Mouse (Mus musculus): Measurements from ENCODE around the gene Mecp2. TPM values are rescaled to one million over a fixed set of nuclear protein-coding genes. Genes with fewer than 3 reads are reported as not detected.
"Not testable (repeated sequence)": the region's sequence is repeated elsewhere in the genome, so short reads cannot be mapped to it uniquely, and the experiment has no call there.

The Mecp2 gene
- 10 to 100 TPM; 95.9 to 97.0 TPM for total RNA-seq (2021)
- long read RNA-seq, full-length matches to known transcripts, result 4 of 26 reads
- long read RNA-seq, partial matches to known transcripts, result 0 of 26 reads
- long read RNA-seq, other reads (novel, unspliced or antisense), result 22 of 26 reads

DNA sequence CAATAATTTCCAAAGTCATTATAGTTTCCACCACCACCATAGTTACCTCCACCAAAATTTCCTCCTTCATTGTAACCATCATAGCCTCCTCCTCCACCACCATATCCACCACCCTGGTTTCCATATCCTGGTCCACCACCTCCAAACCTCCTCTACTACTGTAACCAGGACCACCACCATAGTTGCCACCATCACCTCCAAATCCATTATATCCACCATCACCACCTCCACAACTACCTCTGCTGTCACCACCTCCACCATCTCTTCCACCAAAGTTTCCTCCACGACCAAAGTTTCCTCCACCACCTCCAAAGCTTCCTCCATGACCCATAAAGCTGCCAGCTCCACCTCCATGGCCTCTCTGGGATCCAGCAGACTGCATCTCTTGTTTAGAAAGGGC lies at the start of gene Mecp2:
Gene Mecp2, minus strand, starts transcription at position 101 of the 400 bp plus-strand sequence.
- DNase-seq (ENCODE audit: low spot score in 2 of 2), result not testable (repeated sequence)

DNA sequence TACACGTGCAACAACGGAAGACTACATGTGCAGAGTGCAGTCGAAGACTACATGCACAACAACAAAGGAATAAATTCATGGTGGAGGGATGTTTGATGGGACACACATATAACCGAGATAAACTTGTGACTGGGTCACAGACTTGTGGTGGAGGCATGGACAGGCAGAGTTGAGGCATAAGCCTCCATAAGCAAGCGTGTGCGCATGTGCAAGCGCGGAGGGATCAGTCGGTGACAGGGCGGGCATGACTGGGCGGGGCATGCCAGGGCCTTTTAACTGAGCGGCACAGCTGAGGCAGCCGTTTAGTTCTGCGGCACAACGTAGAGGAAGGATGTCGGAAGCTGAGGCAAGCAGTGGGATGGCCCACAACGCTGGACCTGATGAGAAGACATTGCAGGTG lies 41.8 kb upstream of the Mecp2 start, which contains the start of gene Tktl1:
Gene Tktl1, plus strand, starts transcription at position 301 of the 400 bp plus-strand sequence.
- no peak for DNase-seq (ENCODE audit: low spot score in 2 of 2)

DNA sequence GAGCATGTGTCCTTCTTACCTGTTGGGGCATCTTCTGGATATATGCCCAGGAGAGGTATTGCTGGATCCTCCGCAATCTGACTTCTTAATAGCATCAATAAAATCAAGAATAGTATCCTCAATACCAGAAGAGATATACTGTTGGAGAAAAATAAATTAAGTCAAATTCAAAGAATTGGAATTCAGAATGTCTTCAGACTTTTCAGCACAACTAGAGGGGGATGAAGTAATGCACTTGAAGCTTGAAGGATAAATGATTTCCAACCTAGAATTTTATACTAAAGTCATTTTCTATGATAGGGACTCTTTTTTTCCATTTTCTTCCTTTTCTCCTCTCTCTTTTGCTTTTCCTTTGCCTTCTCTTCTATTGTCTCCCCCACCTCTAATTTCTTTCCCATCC lies 32.6 kb upstream of the Mecp2 start, which contains the start of gene Tex28:
Gene Tex28, minus strand, starts transcription at position 101 of the 400 bp plus-strand sequence.
- DNase-seq (ENCODE audit: low spot score in 2 of 2), result no peak

DNA sequence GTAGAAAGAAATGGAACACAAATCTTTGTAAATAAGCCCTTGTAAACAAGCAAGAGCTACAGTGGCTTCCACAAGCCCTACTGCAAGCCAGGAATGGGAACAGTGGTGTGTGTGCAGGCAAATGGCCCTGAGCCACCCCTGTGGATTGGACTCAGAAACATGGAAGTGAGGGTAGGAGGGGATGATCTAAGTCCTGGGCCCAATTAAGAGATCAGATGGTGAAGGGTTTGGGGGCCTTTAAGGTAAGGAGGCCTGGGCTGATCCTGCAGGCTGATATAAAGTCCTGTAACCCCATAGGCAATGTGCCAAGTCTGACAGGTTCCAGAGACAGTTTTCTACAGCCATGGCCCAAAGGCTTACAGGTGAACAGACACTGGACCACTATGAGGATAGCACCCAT lies 8.0 kb downstream of the Mecp2 start, which contains the start of gene Opn1mw:
Gene Opn1mw, plus strand, starts transcription at position 301 of the 400 bp plus-strand sequence.
- no peak for DNase-seq (ENCODE audit: low spot score in 2 of 2)

DNA sequence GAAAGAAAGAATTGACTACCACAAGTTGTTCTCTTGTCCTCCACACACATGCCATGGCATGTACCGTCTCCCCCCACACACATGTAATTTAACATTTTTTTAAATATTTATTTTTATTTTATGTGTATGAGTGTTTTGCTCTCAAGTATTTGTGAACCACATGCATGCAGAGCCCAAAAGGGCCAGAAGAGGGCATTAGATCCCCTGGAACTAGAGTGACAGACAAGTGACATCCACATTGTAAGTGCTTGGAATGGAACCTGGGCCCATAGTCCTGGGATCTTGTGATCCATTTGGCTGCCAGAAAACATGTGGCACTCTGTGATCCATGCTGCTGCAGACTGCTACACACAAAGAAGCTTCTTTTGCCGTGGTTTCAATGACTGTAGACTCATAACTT lies 10.2 kb downstream of the Mecp2 start:
- DNase-seq (ENCODE audit: low spot score in 2 of 2), result no peak

DNA sequence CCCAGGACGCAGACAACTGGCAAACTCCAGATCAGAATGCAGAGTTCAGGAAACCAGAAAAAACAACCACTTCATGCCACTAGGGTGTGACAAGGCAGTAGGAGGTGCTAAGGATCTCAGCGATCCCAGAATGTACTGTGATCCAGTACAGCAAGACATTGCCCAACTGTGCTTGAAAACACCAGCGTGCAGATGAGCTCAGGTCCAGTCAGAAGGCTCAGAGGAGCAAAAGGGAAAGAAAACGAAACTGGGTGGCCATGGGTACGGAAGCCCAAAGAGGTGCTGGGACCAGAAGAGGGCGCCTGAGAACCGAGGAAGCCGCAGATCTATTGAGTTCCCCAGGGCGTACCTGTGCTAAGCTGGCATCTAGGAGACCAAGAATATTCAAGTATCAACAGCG lies 19.7 kb downstream of the Mecp2 start:
- peak; percentile 11 to 59 for DNase-seq (ENCODE audit: low spot score in 2 of 2)

DNA sequence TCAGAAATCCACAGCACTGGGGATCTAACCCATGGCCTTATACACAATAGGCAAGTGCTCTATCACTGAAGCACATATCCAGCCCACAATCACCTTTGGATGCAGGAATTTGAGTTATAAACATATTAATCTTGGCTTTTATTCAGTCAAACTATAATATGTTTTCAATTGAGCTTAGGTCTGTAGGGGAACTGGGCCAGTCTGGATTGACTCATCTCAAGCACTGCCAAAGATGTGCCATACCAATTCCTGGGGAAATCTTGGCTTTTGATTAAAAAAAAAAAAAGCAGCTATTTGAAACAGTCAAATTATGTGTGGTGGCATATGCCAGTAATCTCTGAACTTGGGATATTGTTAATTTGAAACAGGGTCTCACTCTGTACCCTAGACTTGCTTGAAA lies 21.1 kb downstream of the Mecp2 start:
- no peak for DNase-seq (ENCODE audit: low spot score in 2 of 2)

DNA sequence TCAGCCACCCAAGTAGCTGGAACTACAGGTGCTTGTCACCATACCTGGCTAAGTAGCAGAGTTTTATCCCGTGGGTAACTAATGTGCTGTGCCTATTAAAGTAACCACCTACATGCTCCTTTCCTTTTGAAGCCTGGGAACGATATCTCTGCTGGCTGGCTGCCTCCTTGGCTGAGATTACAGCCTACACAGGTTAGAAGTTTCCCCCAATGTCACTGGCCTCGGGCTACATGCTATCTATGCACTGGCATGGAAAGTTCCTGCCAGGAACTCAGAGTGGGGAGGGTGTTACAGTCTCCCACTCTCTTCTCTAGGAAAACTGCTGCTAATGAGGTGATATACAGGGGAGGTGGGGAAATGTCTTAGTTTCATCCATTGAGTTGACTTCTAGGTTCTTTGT lies 26.4 kb downstream of the Mecp2 start:
- no peak for DNase-seq (ENCODE audit: low spot score in 2 of 2)

DNA sequence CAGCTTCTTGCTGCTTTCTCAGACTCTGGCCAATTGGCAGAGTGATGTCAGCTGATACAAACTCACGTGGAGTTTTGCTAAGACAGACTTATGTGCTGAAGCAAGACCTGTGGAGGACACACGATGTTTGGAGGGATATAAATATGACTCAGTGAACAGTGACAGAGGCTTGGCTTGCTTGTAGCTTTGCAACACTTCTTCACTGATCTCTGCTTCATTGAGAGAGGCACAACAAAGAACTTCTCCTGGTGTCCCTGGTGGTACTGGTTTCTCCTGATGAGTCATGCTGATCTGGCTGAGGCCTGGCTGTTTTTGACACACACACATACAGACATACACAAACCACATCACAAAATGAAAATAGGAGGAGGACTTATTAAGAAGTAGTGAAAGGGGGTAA lies 29.2 kb downstream of the Mecp2 start:
- DNase-seq (ENCODE audit: low spot score in 2 of 2), result no peak

DNA sequence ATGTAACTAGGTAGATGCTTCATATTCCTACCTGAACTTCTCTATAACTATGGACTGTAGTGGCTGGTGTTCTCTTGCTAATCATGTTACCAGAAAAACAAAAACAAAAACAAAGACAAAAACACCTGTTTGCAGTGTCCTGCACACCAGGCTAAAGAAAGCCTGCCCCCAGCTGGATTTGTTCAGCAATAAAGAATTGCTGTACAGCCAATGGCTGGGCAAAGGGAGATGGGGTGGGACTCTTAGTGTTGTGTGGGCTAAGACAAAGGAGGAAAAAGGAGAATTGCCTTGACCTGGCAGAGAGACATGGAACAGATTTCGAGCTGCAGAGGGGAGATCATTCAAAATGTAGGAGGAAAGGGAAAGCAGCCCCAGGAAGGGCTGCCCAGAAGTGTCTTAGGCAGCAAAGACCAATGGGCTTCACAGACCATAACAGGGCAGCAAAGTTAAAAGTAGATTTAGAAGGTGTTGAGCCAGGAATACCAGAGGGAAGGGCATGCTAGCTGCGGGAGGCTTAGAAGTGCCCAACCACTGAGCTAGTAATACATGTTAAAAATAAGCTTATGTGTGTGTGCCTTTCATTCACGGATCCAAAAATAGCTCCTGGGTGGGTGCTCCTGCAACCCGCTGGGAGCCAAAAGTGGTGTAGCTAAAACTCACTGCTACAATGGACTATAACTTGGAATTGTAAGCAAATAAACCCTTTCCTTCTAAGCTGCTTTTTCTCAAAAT lies 31.5 kb downstream of the Mecp2 start:
- no peak for DNase-seq (ENCODE audit: low spot score in 2 of 2)

DNA sequence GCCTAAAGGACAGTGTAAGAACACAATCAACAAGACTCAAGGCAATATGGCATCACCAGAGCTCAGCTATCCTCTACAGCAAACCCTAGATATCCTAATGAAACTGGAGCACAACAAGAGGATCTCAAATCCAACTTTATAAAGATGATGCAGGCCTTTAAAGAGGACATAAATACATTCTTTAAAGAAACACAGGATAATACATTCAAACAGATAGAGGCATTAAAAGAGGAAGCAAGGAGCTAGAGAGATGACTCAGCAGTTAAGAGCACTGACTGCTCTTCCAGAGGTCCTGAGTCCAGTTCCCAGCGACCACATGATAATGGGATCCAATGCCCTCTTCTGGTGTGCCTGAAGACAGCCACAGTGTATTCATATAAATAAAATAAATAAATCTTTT lies 40.0 kb downstream of the Mecp2 start:
- no peak for DNase-seq (ENCODE audit: low spot score in 2 of 2)

DNA sequence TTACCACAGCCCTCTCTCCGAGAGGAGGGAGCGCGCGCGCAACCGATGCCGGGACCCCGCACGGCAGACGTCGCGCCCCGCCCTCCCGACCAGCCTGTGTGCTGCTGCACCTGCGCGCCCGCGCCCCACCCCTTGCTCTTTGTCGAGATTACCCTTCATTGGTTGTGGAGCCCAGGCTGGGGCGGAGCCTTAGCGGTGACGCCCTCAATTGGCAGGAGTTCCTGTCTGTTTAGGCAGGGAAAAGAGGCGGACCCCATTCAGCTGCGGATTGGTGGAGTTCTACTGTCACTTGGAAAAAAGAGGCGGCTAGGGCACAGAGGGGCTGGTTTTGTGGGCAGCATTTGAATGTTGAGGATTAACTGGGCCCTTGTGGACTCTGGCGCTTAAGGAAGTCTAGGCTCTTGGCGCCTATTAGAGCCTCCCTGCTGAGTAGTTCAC lies 49.5 kb downstream of the Mecp2 start:
- peak; percentile 97 to 99 for DNase-seq (ENCODE audit: low spot score in 2 of 2)

DNA sequence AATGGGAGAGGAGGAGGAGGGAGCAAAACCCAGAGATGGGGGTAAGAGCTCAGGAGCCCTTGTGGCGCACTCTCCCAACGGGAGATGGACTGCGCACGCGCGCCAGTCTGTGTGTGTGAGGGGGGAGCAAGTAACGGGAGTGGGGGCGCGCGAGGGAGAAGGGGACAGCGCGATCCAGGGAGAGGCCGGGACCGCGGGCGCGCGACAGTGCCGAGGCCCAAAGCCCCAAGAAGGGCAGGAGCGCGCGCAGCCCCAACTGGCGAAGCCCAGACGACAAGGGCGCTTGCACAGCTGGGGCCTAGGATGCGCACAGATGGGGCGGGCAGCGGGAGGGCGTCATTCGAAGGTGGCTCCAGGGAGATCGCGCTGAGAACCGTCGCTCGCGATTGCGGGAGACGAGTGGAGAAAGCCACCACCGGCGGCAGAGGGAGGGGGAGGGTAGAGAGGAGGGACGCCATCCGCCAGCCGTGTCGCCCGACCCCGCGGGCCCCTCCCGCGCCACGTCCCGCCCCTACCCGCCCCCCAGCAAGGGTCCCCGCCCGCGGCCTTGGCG lies 50.1 kb downstream of the Mecp2 start:
- peak; percentile 74 to 81 for DNase-seq (ENCODE audit: low spot score in 2 of 2)

DNA sequence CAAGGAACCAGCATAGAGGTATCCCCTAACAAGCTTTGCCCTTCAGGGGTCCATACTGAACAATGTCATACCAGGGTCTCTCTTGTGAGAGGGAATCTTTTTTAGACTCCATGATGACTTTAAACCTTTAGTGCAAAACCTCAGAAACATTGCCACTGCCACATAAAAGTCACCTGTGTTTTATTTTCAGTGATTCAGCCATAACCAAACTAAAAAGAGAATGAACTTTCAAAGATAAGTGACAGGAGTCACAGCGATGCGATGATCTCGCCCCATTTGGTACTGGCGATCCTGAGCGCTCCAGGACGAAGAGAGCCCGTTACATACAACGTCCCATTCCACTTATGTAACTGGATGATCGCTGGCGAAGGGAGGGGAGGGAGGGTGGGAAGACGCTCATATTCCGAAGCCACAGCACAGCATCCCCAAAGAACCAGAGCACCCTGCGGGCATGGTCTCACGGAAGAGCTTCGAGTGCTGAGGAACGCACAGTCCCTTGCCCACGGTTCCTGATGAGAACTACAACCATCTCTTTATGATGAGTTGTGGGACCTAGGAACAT lies 50.8 kb downstream of the Mecp2 start:
- peak in 1 of 2 experiments; percentile 0 for DNase-seq (ENCODE audit: low spot score in 2 of 2)

DNA sequence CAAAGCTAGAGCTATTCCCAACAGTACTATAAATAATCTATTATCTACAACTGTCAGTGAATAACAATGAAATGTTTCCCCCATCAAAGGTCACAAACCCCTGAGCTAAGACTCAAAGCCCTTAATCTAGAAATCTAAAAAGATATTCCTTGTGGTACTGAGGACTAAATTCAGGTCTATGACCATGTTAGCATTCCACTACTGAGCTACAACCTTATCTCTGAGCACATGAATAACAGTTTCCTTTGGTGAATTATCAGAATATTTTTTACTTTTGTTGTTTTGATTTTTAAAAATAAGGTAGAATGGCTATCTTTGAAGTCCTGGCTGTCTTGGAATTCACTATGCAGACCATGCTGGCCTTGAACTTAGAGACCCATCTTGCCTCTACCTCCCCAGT lies 64.4 kb downstream of the Mecp2 start:
- DNase-seq (ENCODE audit: low spot score in 2 of 2), result no peak

DNA sequence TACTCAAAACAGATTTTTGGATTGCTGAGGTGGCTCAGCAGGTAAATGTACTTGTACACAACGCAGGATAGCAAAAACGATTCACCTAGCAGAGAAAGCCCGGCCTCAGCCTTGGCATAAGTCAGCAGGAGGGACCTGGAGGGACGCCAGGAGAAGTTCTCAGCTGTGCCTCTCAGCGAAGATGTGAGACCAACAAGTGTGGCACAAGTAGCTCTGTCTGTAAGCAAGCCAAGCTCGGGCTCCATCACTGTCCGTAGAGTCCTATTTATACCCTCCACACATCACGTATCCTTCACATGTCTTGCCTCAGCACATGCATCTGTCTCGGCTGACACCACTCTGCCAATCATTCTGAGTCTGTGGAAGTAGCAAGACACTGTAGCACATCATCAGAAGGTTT lies 67.3 kb downstream of the Mecp2 start:
- DNase-seq (ENCODE audit: low spot score in 2 of 2), result peak in 1 of 2 experiments; percentile 11

DNA sequence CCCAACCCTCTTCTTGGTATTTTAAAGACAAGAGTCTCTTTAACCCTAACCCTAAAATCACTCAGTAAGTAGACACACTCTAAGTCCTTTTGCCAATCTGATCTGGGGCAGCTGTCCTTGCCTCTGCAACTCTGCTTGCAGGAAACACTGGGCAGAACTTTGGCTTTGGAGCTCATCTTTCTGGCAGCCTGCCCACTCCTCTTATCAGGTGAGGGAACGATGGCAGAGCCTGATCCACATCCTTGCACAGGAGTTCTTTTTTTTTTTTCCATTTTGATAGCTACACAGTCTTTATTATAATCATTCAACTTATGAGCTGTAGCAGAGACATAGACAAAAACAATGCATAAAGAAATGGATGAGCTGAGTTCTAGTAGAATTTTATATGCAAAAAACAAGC lies 90.1 kb downstream of the Mecp2 start:
- DNase-seq (ENCODE audit: low spot score in 2 of 2), result no peak

DNA sequence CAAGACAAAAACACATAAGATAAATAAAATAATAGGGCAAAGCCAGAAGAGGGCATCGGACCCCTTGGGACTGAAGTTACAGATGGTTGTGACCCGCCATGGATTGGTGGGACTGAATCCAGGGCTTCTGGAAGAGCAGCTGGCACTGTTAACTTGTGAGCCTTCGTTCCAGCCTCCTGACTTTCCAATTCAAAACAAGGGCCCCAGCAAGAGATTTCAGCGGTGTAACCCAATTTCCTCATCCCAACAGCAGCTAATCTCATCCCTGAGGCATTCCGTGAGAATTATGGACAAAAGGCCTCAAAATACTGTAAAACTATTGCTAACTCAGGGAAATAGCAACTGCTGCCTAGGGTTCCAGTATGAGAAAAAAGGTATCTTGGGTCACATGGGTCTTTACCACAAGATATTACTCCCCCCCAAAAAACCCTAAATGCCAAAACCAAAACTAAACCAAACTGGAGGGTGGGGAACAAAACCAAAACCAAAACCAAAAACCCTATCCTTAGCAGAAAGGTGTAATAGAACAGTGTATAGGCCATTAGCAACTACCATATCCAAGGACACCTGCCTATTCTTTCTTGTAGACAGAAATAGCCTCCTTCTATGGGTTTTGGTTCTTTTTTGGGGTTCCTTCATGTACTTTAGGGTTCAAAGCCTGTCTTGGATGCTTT lies 97.3 kb downstream of the Mecp2 start:
- no peak for DNase-seq (ENCODE audit: low spot score in 2 of 2)

DNA sequence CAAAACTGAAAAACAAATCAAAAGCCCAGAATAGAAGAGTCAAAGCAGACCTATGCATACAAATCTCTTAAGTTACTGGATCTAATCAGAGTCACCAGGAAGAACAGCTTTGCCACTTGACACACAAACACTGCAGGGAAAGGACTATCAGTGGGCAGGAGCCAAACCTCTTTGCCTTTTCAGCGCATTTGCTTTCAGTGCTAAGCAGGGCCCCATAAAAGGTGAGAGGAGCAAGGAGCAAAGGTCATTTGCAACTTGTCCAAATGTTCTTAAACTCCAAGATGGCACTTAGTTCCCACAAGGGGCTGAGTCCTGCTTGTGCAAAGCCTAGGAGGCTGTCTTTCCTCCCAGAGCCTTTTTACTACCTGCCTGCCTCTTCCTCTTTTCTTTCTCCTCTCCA lies 105.2 kb downstream of the Mecp2 start:
- no peak for DNase-seq (ENCODE audit: low spot score in 2 of 2)

DNA sequence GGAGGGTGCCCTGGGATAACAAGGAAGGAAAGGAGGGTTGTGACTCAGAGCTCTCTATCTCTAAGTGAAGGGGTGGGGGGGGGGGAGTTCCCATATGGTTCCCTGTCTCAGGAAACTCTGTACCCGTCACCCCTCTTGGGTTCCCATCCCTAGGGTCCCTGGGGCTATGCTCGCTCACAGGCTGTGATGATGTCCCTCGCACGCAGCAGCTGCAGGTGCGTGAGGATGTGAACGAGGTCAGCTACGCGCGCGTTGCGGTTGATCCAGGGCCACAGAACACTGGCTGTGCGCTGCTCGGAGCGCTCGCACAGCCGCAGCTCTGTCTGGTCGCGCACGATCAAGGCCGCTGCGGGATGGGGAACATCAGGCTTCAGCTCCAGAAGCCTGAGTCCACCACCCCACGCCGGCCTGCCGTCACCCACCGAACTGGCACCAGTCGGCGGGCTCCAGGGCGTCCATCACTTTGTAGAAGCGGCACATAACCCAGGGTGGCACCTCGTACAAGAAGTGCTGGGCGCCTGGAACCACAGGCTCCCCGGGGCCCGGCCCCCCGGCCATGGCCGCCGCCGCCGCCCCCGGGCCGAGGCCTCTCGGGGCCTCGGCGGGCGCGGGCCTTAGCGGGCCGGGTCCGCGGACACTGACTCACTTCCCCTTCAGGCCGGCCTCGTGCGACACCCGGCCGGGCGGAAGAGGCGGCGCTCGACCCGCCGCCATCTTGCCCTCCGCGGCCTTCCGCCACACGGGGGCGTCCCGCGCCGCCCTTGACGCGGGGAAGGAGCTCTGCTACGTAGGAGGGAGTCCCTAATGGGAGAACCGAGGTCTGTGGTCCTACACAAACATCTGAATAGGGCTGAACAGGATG lies 111.7 kb downstream of the Mecp2 start, which contains the start of gene Irak1:
Gene Irak1, minus strand, starts transcription at position 731 of the 862 bp plus-strand sequence.
- peak; percentile 35 to 57 for DNase-seq (ENCODE audit: low spot score in 2 of 2)

DNA sequence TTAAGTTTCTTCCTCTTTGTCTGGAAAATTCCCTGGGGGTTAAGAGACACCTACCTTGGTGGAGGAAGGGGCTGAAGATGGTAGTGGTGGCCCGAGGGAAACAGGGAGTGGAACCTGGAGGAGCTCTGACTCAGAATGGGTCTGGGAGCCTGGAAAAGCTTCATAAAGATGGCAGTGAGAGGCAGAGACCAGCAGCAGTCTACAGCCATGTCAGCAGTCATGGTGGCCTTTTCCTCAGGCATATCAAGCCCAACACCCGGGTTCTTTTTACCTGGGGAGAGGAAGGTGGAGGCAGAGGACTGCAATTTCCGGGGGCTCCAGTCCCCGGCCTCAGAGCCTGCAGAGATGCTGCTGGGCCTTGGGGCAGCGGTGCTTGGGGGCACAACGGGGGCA lies 112.4 kb downstream of the Mecp2 start:
- no peak for DNase-seq (ENCODE audit: low spot score in 2 of 2)

Data from layer of hippocampus, adult 18-20 months (tissue).